Mouse (Mus musculus): ENCODE measurements around the gene Tubgcp6. TPM values are rescaled to one million over a fixed set of nuclear protein-coding genes. Genes with fewer than 3 reads are reported as not detected.

Tubgcp6 gene
- 17.4 TPM for polyA plus RNA-seq (2017; shearing (Covaris generic))

DNA sequence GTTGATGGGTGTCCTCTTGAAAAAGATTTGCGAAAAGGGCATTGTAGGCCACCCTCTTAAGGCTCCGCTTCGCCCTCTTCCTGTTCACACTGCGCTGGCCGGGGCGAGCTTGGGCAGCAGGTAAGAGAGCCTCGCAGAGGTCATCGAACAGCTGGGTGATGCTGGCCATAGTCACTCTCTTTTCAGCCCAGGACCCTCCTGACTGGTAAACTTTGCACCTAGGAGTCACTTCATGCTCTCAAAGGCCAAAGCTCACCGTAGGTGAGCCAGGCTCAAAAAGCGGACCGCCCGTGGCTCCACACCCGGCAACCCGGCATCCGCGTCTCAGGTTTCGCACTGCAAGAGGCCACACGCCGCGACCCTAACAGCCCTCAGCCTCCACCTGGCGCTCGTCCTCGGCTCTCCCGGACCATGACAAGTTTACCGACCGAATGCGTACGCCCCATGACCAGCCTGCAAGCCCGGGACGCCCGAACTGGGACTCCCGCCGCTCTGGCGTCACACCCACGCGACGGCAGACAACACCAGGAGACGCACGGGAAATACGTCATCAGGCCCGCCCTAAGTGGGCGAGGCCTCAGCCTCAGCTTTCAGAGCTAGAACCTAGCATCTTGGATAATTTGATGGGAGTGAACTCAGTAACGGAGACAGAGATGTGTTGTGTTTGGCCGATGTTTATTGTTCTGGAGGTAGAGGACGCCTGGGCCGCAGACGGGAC, at the start of gene Tubgcp6:
Gene Tubgcp6, minus strand, starts transcription at position 464 of the 718 bp plus-strand sequence.

GRCm38 (mm10) chr15:89149271-89150040, 26.5 kb upstream of the Tubgcp6 start, which contains the start of gene Mapk11:
Mapk11 (minus strand) TSS chr15:89149628.

DNA sequence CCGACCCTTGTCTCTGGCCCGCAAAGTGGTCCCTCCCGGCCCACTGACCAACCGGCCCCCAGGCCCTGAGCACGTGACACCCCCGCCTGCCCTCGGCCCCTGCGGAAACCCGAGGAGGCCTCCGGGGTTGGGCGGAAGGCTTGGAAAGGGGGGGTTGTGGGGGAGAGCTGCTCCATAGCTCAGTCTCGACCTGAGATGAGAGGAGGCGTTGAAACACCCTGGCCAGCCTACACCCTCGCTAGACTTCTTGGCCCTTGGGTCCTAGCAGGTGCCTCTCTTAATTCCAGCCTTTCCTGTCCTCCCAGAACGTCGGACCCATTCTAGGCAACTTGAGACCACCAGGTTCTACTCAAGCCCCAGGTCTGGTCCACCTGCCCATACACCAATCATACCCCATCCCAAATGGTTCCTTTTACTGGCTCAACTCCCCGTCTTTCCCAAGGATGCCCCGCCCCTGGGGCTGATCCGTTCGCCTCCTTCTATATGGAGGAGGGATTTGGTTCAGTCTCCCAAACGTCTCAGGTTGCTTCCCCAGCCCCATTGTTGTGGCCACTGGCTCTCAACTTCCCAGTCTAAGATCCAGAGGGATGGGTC, 17.8 kb upstream of the Tubgcp6 start, which contains the start of gene Mapk12:
Gene Mapk12, minus strand, starts transcription at position 45 of the 594 bp plus-strand sequence.

GRCm38 (mm10) chr15:89128382-89129350, 5.8 kb upstream of the Tubgcp6 start, which contains the start of gene Hdac10:
Hdac10 (minus strand) TSS chr15:89128700.

DNA sequence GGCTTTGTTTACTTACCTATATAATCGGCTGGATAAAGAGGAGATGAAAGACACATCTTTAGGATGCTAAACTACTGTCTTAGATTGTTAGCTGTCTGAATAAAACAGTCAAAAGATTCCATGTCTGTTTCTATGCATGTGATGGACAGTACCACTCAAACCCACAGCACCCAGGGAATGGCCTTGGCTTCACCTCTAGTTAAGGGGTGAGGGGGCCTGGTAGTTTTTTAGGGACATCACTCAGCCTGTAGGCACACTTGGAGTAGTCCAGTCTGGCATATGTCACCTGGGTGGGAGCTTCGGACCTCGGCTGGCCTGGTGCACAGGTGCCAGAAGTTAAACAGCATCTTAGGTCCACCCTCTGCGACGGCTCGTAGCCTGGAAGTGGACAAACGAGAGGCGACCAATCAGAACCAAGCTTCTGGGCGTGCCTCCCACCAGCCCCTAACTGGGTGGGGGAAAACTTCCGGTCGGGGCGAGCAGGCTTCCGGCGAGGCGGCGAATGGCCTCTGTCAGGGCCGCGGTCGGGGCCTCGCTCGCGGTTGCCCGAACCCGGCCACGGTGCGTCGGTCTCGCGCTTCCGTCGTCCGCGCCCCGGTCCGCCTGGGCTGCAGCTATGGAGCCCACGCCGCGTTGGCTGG, 34.2 kb downstream of the Tubgcp6 start, which contains the start of gene Selenoo:
Gene Selenoo, plus strand, starts transcription at position 478 of the 641 bp plus-strand sequence.

GRCm38 (mm10) chr15:89074613-89075477, 48.1 kb downstream of the Tubgcp6 start, which contains the start of gene Trabd:
Trabd (plus strand) TSS chr15:89075124.

DNA sequence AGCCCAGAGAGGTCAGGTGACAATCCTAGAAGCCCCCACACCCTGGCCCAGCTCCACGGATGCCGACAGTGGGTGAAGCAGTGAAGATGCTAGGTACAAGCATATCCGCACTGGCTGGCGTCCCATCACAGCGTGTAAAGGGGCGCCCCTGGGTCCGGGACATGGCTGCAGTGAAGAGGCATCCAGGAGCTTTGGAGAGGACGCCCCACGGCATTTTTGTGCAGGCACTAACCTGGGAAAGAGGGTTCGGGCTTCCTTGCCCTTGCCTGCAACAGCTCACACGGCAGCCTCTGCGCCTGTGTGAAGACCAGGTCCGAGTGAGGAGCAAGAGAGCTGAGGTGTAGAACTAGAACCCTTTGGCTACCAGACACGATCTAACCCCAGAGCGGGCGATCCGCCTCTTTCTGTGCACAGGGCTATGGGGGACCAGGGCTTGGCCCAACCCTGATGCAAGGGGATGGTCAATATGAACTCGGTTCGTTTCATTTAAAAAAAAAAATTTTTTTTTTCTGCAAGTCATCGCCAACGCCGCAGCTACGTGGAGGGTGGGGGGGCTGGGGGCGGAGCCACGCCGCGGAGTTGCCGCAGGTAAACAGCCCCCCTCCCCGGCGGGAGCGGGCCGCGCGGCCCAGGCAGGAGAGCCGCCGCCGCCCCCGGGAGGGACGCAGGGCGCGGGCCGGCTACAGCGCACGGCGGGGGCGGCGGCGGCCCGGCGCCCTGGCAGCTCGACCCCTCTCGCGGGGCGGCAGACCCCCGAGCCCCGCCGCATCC, 63.6 kb downstream of the Tubgcp6 start, which contains the start of gene Panx2:
Gene Panx2, plus strand, starts transcription at position 574 of the 771 bp plus-strand sequence.

Other genes with a start within 250 kb of the Tubgcp6 start
- not detected for gene Ttll8, start 168.7 kb downstream of the Tubgcp6 start, polyA plus RNA-seq (2017; shearing (Covaris generic))
- not detected for gene Mlc1, start 144.1 kb downstream of the Tubgcp6 start, polyA plus RNA-seq (2017; shearing (Covaris generic))
- not detected for gene Mov10l1, start 140.2 kb downstream of the Tubgcp6 start, polyA plus RNA-seq (2017; shearing (Covaris generic))
- not detected for gene Panx2, start 63.4 kb downstream of the Tubgcp6 start, polyA plus RNA-seq (2017; shearing (Covaris generic))
- 51.8 TPM for gene Trabd, start 48.0 kb downstream of the Tubgcp6 start, polyA plus RNA-seq (2017; shearing (Covaris generic))
- 37.3 TPM for gene Selenoo, start 34.0 kb downstream of the Tubgcp6 start, polyA plus RNA-seq (2017; shearing (Covaris generic))
- 29.6 TPM for gene Hdac10, start 5.6 kb upstream of the Tubgcp6 start, polyA plus RNA-seq (2017; shearing (Covaris generic))
- 3.8 TPM for gene Mapk12, start 17.6 kb upstream of the Tubgcp6 start, polyA plus RNA-seq (2017; shearing (Covaris generic))
- gene Mapk11, start 26.5 kb upstream of the Tubgcp6 start, polyA plus RNA-seq (2017; shearing (Covaris generic)) = 27.4 TPM
- 0.32 TPM for gene Plxnb2, start 57.7 kb upstream of the Tubgcp6 start, polyA plus RNA-seq (2017; shearing (Covaris generic))
- 44.6 TPM for gene Dennd6b, start 73.4 kb upstream of the Tubgcp6 start, polyA plus RNA-seq (2017; shearing (Covaris generic))
- gene Ppp6r2, start 88.4 kb upstream of the Tubgcp6 start, polyA plus RNA-seq (2017; shearing (Covaris generic)) = 16.7 TPM
- 99.5 TPM for gene Sbf1, start 192.2 kb upstream of the Tubgcp6 start, polyA plus RNA-seq (2017; shearing (Covaris generic))
- gene Adm2, start 199.6 kb upstream of the Tubgcp6 start, polyA plus RNA-seq (2017; shearing (Covaris generic)) = not detected
- gene Miox, start 211.3 kb upstream of the Tubgcp6 start, polyA plus RNA-seq (2017; shearing (Covaris generic)) = 0.60 TPM
- gene Lmf2, start 232.5 kb upstream of the Tubgcp6 start, polyA plus RNA-seq (2017; shearing (Covaris generic)) = 42.8 TPM
- gene Ncaph2, start 232.6 kb upstream of the Tubgcp6 start, polyA plus RNA-seq (2017; shearing (Covaris generic)) = 144 TPM

All from effector memory CD4-positive, alpha-beta T cell, adult 7 months (primary cell).